Comparison of ENCODE assay signal across 20 mouse cellular contexts in genomic region chr1:78484361-78484760, GRCm38 (mm10). TPM values are rescaled to one million over a fixed set of nuclear protein-coding genes. Genes with fewer than 3 reads are reported as not detected.
DNase-seq lines count a peak whose midpoint lies in the region; ATAC-seq lines count a peak whose summit lies in the region.
"Had no signal": no experiment of that assay in that cellular context is flagged by ENCODE, and none has a peak within 500 bp of the region (broad histone marks: within the 10 kb centered on the region; RNA-seq: fewer than 3 reads in every experiment).

No protein-coding gene starts in this region.

- H3K27me3 ChIP-seq in hindbrain, embryonic 13.5 days = no peaks in the 10 kb centered on the region
- H3K27me3 ChIP-seq in hindbrain, embryonic 10.5 days (ENCODE audit: insufficient read depth, poor library complexity, severe bottlenecking) = no peaks in the 10 kb centered on the region
- H3K27me3 ChIP-seq: midbrain, embryonic 12.5 days had no signal

- H3K36me3 ChIP-seq in hindbrain, embryonic 13.5 days = peaks cover 10% of the 10 kb centered on the region
- H3K36me3 ChIP-seq in hindbrain, embryonic 10.5 days = peaks cover 19% of the 10 kb centered on the region

- H3K9ac ChIP-seq in hindbrain, embryonic 13.5 days = peak overlapping the region; percentile 43; the same call in 1 of the 2 replicates
- H3K9ac ChIP-seq: forebrain, postnatal 0 days; midbrain, embryonic 12.5 days had no signal

- no peak for ATAC-seq in hindbrain, embryonic 13.5 days (ENCODE audit: low FRiP score)
- peak; percentile 15; the same call in 1 of the 2 replicates for ATAC-seq in megakaryocyte progenitor cell, adult 5-6 weeks (replicated peaks; ENCODE audit: poor library complexity)
- ATAC-seq: forebrain, postnatal 0 days had no signal

- no peak overlapping the region for H3K4me3 ChIP-seq in hindbrain, embryonic 13.5 days
- no peak overlapping the region for H3K4me3 ChIP-seq in hindbrain, embryonic 10.5 days
- H3K4me3 ChIP-seq: left cerebral cortex, adult 2 months; midbrain, embryonic 12.5 days; myocyte had no signal

- H3K9me3 ChIP-seq in hindbrain, embryonic 13.5 days = no peaks in the 10 kb centered on the region
- H3K9me3 ChIP-seq in hindbrain, embryonic 10.5 days = no peaks in the 10 kb centered on the region
- H3K9me3 ChIP-seq: midbrain, embryonic 12.5 days had no signal

- H3K27ac ChIP-seq in hindbrain, embryonic 13.5 days = peak overlapping the region; percentile 35; the same call in 1 of the 2 replicates
- no peak overlapping the region for H3K27ac ChIP-seq in hindbrain, embryonic 10.5 days
- H3K27ac ChIP-seq: left cerebral cortex, adult 2 months; midbrain, embryonic 12.5 days had no signal

- DNase-seq in hindbrain, embryonic 10.5 days (ENCODE audit: low spot score) = no peak
- peak; percentile 17 for DNase-seq in thymus, postnatal 14 days
- DNase-seq in thymus, postnatal 10 days (ENCODE audit: low spot score in 2 of 2) = no peak
- DNase-seq in gonadal fat pad, adult 2 months (ENCODE audit: low read depth) = peak; percentile 78
- no peak for DNase-seq in neural tube, embryonic 10.5 days (ENCODE audit: extremely low spot score, low spot score)
- DNase-seq in right cerebral cortex, adult 18-20 months = no peak
- DNase-seq: adrenal gland, adult 2 months; B cell, adult 2 months; cerebellum, adult 2 months; forebrain, postnatal 0 days; heart, postnatal 36 days; lung, adult 2 months had no signal

- peaks cover 26% of the 10 kb centered on the region for H3K4me1 ChIP-seq in hindbrain, embryonic 13.5 days (replicated peaks)
- H3K4me1 ChIP-seq in hindbrain, embryonic 10.5 days (replicated peaks) = peaks cover 30% of the 10 kb centered on the region

- H3K4me2 ChIP-seq in hindbrain, embryonic 13.5 days = no peak overlapping the region
- H3K4me2 ChIP-seq: heart, embryonic 11.5 days; midbrain, embryonic 12.5 days had no signal

- 49% methylated on average over 2 of the region's 2 CpGs for WGBS in hindbrain, embryonic 13.5 days
- 57% methylated on average over 2 of the region's 2 CpGs for WGBS in hindbrain, embryonic 10.5 days

RNA-seq across cellular contexts. Expression of gene Farsb, which starts 4.3 kb away (rescaled TPM):
- polyA plus RNA-seq in hindbrain, embryonic 13.5 days (2015; fragmentation: Nextera tagmentation; extraction: Ambion mirVana) = 143 and 144 TPM in 2 replicates
- 123 and 131 TPM in 2 replicates for polyA plus RNA-seq in hindbrain, embryonic 10.5 days (2016; fragmentation: Nextera tagmentation; extraction: Ambion mirVana)
- polyA plus RNA-seq in gonadal fat pad, adult 2 months (2012; rRNA removed) = 22.2 and 24.1 TPM in 2 replicates
- 92.8 and 136 TPM in 2 replicates for total RNA-seq in megakaryocyte progenitor cell, adult 5-6 weeks (2015)
- total RNA-seq in megakaryocyte progenitor cell, adult 5-6 weeks (2017) = 62.8 and 73.3 TPM in 2 replicates

RNA-seq across cellular contexts. Expression of gene Mogat1, which starts 26.4 kb away (rescaled TPM):
- polyA plus RNA-seq in hindbrain, embryonic 13.5 days (2015; fragmentation: Nextera tagmentation; extraction: Ambion mirVana) = 0.79 TPM in 1 of 2 replicates, not detected in the other
- polyA plus RNA-seq in hindbrain, embryonic 10.5 days (2016; fragmentation: Nextera tagmentation; extraction: Ambion mirVana) = 1.0 TPM in 1 of 2 replicates, not detected in the other
- 29.1 and 35.3 TPM in 2 replicates for polyA plus RNA-seq in gonadal fat pad, adult 2 months (2012; rRNA removed)
- total RNA-seq in megakaryocyte progenitor cell, adult 5-6 weeks (2015) = not detected in 2 replicates
- total RNA-seq in megakaryocyte progenitor cell, adult 5-6 weeks (2017) = not detected in 2 replicates
- total RNA-seq: common myeloid progenitor, adult 5-6 weeks; heart, postnatal 36 days; left cerebral cortex, adult 2 months had no signal
- polyA plus RNA-seq: heart, embryonic 11.5 days; midbrain, embryonic 12.5 days; myocyte had no signal

RNA-seq across cellular contexts. Expression of gene BC035947, which starts 27.6 kb away (rescaled TPM):
- 0.82 and 0.87 TPM in 2 replicates for polyA plus RNA-seq in hindbrain, embryonic 13.5 days (2015; fragmentation: Nextera tagmentation; extraction: Ambion mirVana)
- 0.35 and 0.39 TPM in 2 replicates for polyA plus RNA-seq in hindbrain, embryonic 10.5 days (2016; fragmentation: Nextera tagmentation; extraction: Ambion mirVana)
- polyA plus RNA-seq in gonadal fat pad, adult 2 months (2012; rRNA removed) = 0.23 and 1.1 TPM in 2 replicates
- not detected in 2 replicates for total RNA-seq in megakaryocyte progenitor cell, adult 5-6 weeks (2015)
- not detected in 2 replicates for total RNA-seq in megakaryocyte progenitor cell, adult 5-6 weeks (2017)
- total RNA-seq: common myeloid progenitor, adult 5-6 weeks; heart, postnatal 36 days; liver, adult 2 months had no signal
- polyA plus RNA-seq: liver, adult 2 months; myocyte had no signal

Comparison
In these comparisons a context has a peak if more than half of its experiments do, and no peak if none do; other contexts are left out.
1. DNase-seq: peak in thymus, postnatal 14 days (single experiment) and gonadal fat pad, adult 2 months (single experiment); none in hindbrain, embryonic 10.5 days (single experiment), thymus, postnatal 10 days (0 of 2), neural tube, embryonic 10.5 days (single experiment) and right cerebral cortex, adult 18-20 months (single experiment).
2. RNA of gene Mogat1, which starts 26.4 kb away (polyA plus RNA-seq): 29.1 to 35.3 TPM in gonadal fat pad, adult 2 months; 0.79 TPM in hindbrain, embryonic 13.5 days and 1.0 TPM in hindbrain, embryonic 10.5 days; every median in the first group is over 10 times any median in the second.